Mouse (Mus musculus) megakaryocyte, embryonic 14.5 days (primary cell): Measurements from ENCODE around the gene Stradb.

Experiments
- FLI1 ChIP-seq: IDR thresholded peaks from 2 replicates; pipeline ENCODE4 v1.6.1; 2012; ENCODE audit warnings: low read length, inconsistent platforms, mixed read lengths
- GATA1 ChIP-seq: IDR thresholded peaks from 3 replicates; pipeline ENCODE4 v1.6.1; 2012; ENCODE audit warnings: mixed read lengths, low read length, inconsistent platforms, borderline replicate concordance

- no peak for TF ChIP-seq GATA1
- no peak for TF ChIP-seq FLI1
Measured at GRCm38 (mm10) chr1:58952997-58953396, 20.3 kb upstream of the Stradb start.
